Mouse (Mus musculus): ENCODE data around the gene Lta. TPM values are rescaled to one million over a fixed set of nuclear protein-coding genes. Genes with fewer than 3 reads are reported as not detected.
"Not testable (repeated sequence)": the region's sequence is repeated elsewhere in the genome, so short reads cannot be mapped to it uniquely, and the experiment has no call there.

Lta gene
- total RNA-seq, 2 experiments from 2014 or later, result 0.36 to 0.40 TPM

GRCm38 (mm10) chr17:35240384-35241304 is 35.5 kb upstream of the Lta start:
- DNase-seq, result no peak

GRCm38 (mm10) chr17:35239700-35240099 is 34.5 kb upstream of the Lta start:
- no peak for DNase-seq

GRCm38 (mm10) chr17:35237504-35237903 is 32.4 kb upstream of the Lta start:
- no peak for DNase-seq

GRCm38 (mm10) chr17:35236996-35237395 is 31.8 kb upstream of the Lta start:
- DNase-seq, result no peak

GRCm38 (mm10) chr17:35236390-35236746 is 31.2 kb upstream of the Lta start:
- DNase-seq, result peak; percentile 97 to 98

- peak; percentile 91 to 92 for DNase-seq
These were observed 30.7 kb upstream of the Lta start, which contains the start of gene Nfkbil1 for GRCm38 (mm10) chr17:35235614-35236389. TSS of gene Nfkbil1 (minus strand) at chr17:35235792.

- peak; percentile 59 to 69 for DNase-seq
These were observed 29.8 kb upstream of the Lta start for GRCm38 (mm10) chr17:35234903-35235302.

- DNase-seq, result not testable (repeated sequence)
These were observed 28.9 kb upstream of the Lta start for GRCm38 (mm10) chr17:35234090-35234489.

- peak; percentile 43 for DNase-seq
These were observed 28.2 kb upstream of the Lta start, which contains the start of gene Atp6v1g2 for GRCm38 (mm10) chr17:35233114-35233980. TSS of gene Atp6v1g2 (plus strand) at chr17:35233660.

- no peak for DNase-seq
These were observed 27.5 kb upstream of the Lta start for GRCm38 (mm10) chr17:35232659-35233058.

- peak; percentile 87 to 89 for DNase-seq
These were observed 26.9 kb upstream of the Lta start for GRCm38 (mm10) chr17:35232043-35232442.

- DNase-seq, result peak in 1 of 2 experiments; percentile 44
These were observed 25.9 kb upstream of the Lta start for GRCm38 (mm10) chr17:35231022-35231421.

- no peak for DNase-seq
These were observed 21.5 kb upstream of the Lta start for GRCm38 (mm10) chr17:35226561-35227046.

GRCm38 (mm10) chr17:35225456-35225855 is 20.3 kb upstream of the Lta start:
- DNase-seq, result no peak

- no peak for DNase-seq
These were observed 19.5 kb upstream of the Lta start for GRCm38 (mm10) chr17:35224641-35225040.

GRCm38 (mm10) chr17:35222299-35222698 is 17.1 kb upstream of the Lta start:
- no peak for DNase-seq

GRCm38 (mm10) chr17:35220156-35220952 is 15.2 kb upstream of the Lta start, which contains the start of gene Gm16181:
TSS of gene Gm16181 (plus strand) at chr17:35220834.
- DNase-seq, result no peak

- no peak for DNase-seq
These were observed 14.5 kb upstream of the Lta start for GRCm38 (mm10) chr17:35219601-35220041.

- DNase-seq, result peak; percentile 48 to 62
These were observed 13.5 kb upstream of the Lta start for GRCm38 (mm10) chr17:35218516-35219193.

- DNase-seq, result no peak
These were observed 7.9 kb upstream of the Lta start for GRCm38 (mm10) chr17:35213071-35213470.

All from adrenal gland, postnatal 36 days (tissue).